Mouse (Mus musculus) layer of hippocampus, adult 9-11 months (tissue): ENCODE results near the gene Prpf39.

ENCODE experiments used
- DNase-seq: peaks from one replicate; pipeline ENCODE4 v3.0.0; 2022

Gene Prpf39

DNA sequence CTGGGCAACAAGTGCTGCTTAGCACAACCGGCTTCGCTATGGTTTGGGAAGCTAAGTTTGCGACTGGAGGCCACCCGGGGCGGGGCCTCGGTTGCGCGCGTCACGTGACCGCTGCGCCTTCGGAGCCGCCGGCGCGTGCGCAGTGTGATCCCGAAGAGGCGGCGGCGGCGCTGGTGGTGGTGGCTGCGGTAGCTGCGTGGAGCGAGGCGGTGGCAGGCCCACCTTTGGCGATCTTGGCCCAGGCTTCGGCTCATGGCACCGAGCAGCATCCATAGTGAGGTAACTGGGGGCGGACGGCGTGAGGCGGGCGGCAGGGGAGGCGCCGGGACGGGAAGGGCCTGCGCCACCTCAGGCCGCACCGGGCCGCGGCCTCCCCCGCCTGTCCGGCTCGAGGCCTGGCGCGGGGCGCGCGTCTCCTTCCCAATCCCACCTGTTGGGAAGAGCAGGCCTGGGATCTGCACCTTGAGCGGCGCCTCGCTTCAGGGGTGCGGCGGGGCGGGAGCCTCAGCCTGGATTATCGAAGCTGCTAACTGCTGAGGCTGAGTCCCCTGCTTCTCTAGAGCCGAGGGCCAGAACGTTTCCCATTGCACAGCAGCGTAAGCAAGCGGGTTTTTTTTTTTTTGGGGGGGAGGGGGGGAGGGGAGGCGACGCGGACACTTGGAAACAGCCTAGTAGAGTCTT, at the start of gene Prpf39:
TSS of gene Prpf39 (plus strand) at position 144 of the 681 bp plus-strand sequence.
- DNase-seq = peak; percentile 89

DNA sequence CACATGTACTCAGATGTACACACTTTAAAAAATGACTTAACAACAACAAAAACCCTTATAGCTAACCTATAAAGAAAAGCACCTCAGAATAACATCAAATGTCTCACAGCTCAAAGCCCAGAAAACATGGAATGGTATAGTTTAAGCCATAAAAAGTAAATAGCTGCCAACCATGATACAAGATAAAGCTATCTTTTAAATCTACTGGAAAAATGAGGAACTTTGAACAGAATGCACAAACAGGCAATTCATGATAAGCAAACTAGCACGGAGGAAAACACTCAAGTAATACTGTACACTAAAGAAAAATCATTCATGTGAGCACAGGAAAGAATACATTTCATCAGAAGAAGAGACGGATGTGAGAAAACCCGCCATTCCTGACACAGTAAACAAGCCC, 28.4 kb upstream of the Prpf39 start:
- no peak for DNase-seq

DNA sequence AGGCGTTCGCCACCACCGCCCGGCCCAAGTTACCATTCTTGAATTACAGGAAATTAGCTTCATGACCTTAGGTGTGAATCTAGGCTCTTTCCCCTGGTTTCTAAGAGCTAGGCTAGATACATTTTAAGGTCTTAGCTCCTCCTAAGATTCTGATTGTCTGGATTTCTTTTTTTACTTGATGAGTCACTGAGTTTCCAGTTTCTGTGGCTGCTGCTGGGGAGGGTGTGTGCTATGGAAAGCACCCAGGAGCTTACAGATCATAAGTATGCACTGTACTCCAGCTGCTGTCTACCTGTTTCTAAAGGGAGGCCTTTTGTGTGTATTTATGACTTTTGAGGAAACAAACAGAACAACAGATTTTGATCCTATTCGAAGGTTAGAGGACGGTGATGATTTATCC, 13.3 kb upstream of the Prpf39 start:
- DNase-seq = no peak

DNA sequence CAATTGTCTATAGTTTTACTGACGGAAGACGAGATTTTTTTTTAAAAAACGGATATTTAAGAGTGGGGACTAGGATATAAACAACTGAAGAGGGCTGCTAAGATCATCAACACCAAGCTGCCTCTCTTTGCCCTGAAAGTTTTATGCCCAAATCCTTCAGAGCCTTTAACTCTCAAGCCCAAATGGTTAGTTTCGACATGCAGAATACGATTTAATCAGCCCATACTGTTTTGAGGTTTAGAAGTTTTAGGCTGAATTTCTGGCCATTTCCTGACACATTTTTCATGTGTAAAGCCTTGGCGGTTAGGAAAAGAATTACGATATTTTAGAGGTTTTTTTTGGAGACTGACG, 319 bp upstream of the Prpf39 start:
- no peak for DNase-seq

DNA sequence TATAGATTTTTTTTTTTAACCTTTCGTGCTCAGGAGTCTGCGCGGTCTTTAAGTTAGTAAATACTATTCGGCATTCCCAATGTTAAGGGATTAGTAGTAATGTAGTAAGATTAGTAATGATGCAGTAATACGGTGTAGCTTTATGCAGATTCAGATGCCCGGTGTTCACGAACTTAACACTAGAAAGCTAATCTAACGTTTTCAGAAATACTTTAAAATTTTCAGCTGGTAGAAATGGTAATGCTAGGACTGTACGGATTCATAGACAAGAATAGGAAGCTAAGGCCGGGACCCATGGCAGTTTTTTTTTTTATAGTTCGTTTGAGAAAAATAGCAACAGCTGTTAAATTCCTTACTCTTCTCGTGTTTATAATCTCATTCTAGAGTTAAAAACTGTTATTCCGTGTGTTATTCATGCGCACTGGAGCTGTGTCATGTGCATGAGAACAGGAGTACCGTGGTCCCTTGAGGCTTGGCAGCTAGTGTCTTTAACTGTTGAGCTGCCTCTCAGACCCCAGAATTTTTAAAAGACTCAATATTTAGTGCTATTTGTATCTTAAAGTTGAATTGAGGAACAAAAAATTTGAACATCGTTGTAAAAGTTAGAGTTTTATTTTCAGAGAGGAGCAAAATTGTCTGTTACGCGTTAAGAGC, 886 bp downstream of the Prpf39 start:
- no peak for DNase-seq

DNA sequence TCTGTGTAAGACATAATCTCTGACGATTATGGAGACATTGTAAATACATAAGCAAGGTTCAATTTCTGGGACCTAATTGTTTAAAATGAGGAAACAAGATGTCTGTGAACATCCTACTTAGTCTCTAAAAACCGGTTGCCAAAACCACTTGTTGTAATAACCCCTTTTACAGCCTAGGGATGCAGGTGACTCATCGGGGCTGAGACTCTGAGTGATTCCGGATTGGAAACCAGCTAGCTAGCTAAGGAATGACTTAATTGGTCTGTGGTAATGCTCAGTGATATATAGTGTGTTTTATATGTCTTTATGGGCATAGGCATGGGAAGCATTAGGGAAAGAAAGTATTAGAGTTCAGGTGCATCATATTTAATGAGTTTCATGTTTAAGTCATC, 1.4 kb downstream of the Prpf39 start:
- DNase-seq = no peak

DNA sequence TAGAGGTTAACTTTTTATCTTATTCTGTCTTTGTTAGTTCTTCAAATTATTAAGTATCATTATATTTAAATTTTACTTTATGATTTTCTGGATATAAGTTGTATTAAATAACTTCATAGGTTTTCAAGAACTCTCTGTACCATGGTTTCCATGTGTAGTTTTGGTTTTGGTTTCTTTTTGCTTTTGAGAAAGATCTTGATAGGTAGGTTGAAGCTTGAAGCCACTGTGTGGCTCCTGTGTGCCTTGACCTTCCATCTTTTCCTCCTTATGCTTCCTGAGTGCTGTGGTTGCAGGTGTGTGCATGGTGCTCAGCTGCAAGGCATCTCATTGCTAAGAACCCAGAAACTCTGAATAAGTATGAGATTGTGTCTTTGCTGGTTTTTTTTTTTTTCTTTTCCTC, 12.7 kb downstream of the Prpf39 start:
- no peak for DNase-seq

DNA sequence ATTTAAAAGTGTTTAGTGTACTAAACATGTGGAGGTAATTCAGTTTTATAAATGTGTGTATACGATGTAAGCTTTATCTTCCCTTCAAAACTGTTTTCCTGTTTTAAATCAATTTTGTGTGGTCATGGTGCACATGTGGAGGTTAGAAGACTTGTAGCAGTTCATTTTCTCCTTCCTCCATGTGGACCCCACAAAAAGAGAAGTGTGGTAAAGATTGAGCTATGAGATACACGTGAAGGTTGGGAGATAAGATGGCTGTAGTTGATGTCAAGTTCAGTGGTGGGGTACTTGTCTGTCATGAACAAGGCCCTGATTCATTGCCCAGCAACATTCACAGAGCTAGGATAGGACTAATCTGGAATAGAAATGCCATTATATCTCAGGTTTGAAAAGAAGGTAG, 22.1 kb downstream of the Prpf39 start:
- no peak for DNase-seq

DNA sequence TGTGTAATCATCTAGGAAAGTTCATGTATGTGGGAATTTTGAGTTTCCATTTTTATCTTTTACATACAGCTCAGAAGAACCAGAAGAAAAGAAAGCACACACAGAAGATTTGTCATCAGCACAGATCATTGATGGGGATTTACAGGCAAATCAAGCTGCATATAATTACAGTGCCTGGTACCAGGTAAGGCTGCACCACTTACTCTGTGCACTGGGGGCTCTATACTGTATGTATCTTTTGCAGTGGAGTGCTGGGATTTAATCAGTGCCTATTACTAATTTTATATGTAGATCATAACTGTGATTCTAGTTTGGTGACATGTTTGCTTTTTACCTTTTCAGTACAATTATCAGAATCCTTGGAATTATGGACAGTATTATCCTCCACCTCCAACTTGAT, 24.9 kb downstream of the Prpf39 start:
- DNase-seq = no peak

DNA sequence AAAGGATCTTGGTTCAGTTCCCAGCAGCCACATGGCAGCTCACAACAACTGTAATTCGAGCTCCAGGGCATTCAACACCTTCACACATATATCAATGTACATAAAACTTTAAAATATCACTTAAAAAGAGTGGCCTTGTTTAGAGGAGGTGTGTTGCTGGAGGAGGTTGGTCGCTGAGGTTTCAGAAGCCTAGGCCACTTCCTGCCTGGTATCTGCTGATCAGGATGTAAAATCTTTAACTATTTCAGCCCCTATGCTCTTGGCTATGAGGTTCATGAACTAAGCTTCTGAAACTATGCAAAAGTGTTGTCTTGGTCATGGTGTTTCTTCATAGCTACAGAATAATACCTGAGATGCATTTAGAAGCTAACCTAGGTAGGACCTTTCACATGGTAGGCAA, 29.1 kb downstream of the Prpf39 start:
- DNase-seq = no peak

DNA sequence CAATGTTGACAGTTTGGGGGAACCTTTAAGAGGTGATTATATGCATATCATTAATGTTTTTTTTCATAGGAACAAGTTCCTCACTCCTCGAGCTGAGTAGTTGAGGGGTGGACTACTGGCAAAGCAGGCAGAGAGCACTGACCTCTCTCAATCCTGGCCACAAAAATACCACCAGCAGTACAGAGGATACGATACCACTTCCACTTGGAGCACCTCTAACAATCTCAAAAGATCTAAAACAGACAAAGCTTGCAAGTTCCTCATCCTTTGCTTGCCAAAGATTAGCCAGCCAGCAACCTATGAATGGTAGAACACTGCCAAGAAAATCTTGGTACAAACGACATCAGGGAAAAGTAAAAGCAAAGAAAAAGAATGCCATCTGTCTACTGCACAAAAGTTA, 30.1 kb downstream of the Prpf39 start:
- no peak for DNase-seq

DNA sequence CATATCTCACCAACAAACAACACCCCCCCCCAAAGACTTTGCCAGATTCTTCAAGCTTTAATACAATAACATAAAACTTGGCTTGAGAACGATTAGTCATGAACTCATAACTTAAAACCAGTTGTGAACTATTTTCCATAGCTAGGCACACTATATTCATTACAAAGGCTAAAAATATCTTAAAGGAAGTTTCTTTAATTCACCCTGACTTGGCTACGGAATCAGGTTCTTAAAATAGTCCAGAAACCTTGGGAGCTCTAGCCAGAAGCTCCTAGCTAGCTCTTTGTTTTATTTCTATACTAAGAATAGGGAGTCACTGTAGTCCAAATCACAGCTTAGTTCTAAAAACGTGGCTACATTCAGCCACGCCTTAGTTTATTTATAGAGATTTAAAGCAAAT, 32.3 kb downstream of the Prpf39 start:
- DNase-seq = no peak

DNA sequence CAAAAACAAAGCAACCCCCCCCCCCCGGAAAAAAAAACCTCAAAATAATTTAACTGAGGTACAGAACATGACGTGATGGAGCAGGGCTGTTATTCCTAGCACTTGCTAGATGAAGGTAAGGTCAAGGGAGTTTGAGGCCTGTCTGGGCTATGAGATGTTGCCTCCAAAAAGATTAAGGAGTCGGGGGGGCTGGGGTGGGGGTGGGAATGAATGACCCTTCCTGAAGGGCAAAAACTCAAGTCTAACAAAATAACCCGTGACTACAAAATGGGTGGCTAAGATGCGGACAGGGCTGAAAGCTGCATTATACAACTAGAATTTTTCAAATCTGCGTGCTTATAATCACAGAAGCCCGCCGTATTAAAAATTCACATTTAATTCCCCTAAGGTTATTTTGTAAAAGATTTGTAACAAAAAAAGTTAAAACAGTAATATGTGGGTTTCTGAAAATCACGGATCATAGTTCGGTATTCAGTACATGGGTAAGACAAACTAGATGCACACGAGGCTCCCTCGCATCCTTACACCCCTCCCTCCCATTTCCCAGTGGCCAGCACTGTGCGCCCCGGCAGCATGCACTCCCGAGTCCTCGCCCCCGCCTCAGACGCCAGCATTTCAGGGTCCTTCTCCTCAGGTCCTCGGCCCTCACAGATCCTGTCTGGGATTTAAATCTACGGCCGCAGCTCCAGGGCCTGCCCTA, 36.9 kb downstream of the Prpf39 start:
- DNase-seq = no peak

DNA sequence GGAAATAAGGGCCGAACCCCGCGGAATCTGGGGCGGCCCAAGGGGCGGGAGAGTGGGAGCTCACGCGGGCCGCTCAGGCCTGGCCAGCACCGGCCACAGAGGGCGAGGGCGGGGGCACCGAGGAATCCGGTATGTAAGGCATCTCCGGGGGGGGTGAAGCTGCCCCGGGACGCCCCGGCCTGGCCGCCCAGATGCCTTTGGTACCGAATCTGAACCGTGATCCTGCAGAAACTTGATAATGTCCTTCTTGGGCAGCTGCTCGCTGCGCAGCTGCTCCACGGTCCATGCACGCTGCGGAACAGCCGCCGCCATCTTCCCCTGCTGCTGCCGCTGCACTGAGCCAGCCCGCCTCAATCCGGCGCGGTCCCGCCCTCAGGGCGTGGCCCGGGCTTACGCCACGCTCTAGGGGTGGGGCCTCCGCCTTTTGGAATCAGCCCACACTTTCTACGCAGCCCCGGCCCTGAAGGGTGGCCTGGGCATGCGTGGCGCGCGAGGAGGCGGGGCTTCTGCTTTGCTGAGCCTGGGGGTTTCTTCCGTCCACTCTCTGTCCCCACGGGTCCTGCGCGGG, 37.6 kb downstream of the Prpf39 start, which contains the start of gene Fkbp3:
TSS of gene Fkbp3 (minus strand) at position 397 of the 568 bp plus-strand sequence.
- DNase-seq = peak; percentile 97

DNA sequence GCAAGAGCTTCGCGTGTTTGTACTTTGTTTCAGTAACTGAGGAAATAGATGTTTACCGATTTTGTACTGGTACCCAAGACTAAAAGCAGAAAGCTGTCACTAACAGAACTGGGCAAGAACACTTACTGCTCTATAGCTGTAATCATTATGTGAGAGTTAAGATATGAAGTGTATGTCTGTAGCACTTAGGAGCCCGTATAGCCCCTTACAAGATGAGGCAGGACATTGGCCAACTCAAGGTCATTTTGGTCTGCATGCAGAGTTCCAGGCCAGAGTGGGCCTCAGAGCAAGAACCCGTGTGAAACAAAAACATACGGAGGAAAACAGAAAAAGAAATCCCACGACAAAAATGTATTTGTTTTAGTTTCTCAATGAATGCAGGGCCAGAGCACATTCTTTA, 38.5 kb downstream of the Prpf39 start:
- DNase-seq = no peak

DNA sequence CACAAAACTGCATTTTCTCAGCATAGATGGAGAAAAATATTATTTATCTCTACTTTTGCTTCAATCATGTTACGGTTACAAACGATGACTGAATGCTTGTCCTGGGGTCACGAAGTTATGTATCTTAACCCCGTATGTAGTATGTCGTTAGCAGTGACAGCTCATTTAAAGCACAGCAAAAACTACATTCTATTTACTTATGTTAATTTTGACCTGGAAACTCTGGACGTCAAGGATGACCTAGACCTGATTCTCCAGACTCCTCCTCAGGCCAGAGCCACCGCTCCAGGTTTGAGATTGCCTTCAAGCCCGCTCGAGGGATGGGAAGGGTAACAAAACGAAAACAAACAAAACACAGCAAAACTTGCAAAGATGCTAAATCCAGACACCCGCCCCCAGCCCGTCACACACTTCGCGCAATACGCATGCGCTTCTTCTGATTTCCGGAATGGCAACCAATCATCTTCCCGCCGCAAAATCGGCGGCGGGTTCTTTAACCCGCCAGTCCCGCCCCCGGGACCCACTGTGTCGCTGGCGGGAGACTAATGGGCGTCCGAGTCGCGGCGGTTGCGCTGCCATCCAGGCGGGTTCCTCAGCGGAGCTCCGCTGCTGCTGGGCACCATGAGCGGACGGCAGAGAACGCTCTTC, 39.1 kb downstream of the Prpf39 start, which contains the start of gene Fancm:
TSS of gene Fancm (plus strand) at position 519 of the 648 bp plus-strand sequence.
- peak; percentile 91 for DNase-seq

DNA sequence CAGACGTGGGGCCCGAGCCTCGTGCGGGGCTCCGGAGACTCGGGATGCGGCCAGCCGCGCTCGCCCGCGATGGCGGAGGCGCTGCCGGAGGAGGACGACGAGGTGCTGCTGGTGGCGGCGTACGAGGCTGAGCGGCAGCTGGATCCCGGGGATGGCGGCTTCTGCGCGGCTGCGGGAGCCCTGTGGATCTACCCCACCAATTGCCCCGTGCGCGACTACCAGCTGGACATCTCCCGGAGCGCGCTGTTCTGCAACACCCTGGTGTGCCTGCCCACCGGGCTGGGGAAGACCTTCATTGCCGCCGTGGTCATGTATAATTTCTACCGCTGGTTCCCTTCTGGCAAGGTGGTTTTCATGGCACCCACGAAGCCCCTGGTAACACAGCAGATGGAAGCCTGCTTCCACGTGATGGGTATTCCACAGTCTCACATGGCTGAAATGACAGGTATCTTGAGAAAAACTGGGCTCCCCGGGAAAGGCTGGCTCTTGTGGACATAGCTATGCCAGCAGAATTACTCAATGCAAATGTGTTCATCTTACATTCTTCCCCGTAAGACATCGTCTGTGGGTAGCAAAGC, 39.7 kb downstream of the Prpf39 start:
- DNase-seq = peak; percentile 31

DNA sequence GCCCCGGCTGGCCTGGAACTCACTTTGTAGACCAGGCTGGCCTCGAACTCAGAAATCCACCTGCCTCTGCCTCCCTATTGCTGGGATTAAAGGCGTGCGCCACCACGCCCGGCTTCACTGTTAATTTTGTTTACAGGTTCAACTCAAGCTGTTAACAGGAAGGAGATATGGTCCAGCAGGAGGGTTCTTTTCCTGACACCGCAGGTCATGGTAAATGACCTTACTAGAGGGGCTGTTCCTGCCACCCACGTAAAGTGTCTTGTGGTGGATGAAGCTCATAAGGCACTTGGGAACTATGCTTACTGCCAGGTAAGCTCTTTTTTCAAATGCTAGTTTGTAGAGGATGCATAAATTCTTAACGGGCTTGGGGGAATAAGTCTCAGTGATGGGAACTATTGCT, 40.8 kb downstream of the Prpf39 start:
- no peak for DNase-seq

DNA sequence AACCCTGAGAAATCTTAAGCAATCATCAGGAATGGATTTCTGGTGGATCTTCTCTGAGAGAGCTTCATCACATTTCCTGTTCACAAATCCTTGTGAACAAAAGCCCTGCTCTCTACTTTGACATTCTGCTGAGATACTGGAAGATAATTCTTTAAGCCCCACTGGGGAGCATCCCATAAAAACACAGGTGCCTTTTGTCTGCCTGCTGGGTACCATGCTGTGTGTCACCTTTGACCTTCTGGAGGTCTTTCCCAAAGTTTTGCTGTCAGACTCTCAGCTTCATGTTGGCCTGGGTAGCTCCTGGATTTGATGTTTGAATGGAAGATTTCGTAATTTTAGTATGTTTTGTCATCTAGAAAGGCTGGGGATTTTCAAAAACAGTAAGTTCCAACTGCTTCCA, 72.6 kb downstream of the Prpf39 start:
- no peak for DNase-seq

DNA sequence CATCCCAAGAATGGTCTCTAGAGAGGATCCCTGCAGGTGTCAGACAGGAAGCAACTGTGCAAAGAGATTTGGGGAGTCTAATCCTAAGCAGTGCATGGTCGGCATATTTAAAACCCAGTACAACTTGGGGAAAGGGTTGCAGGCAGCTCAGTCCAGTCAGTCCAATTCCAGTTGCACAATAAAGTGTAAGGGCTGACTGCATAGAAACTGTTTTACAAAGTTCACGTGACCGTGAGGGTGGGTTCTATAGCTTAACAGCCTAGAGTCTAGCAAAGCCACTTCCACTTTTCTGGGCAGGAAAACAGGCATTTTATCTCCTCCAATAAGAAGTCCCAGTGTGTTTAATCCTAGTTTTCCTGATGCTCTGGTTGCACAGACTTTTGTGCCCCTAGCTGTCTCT, 75.4 kb downstream of the Prpf39 start:
- DNase-seq = no peak

DNA sequence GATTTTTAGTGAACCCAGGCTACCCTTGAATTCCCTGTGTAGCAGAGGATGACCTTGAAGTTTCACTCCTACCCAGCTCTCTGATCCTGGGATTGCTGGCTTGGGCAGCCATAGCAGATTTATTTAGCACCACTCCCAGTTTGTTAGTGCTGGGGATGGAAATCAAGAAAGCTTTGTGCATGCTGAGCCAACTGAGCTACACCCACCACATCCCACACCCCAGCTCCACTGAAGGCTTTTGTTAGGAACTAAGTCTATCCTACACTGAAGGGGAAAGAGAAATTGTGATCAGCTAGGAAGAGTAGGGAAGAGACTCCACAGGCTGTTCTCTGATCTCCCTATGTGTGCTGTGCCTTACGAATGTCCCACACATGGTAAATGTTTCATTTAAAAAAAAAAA, 76.7 kb downstream of the Prpf39 start:
- peak; percentile 12 for DNase-seq
